Mouse (Mus musculus): ENCODE measurements around the gene Gpr63. TPM values are rescaled to one million over a fixed set of nuclear protein-coding genes. Genes with fewer than 3 reads are reported as not detected.

The Gpr63 gene
- polyA plus RNA-seq (2012), result not detected in 2 replicates

- no peak for TF ChIP-seq GATA1 (IDR thresholded peaks at IDR 0.05; ENCODE audit: low read length)
These were observed at the start of gene Gpr63 for GRCm38 (mm10) chr4:24966299-24966991. Gpr63 (plus strand) TSS chr4:24966407.

- no peak for TF ChIP-seq GATA1 (IDR thresholded peaks at IDR 0.05; ENCODE audit: low read length)
These were observed 46.1 kb upstream of the Gpr63 start for GRCm38 (mm10) chr4:24920006-24920577.

- TF ChIP-seq GATA1 (IDR thresholded peaks at IDR 0.05; ENCODE audit: low read length), result no peak
These were observed 41.5 kb upstream of the Gpr63 start for GRCm38 (mm10) chr4:24924726-24925125.

- no peak for TF ChIP-seq GATA1 (IDR thresholded peaks at IDR 0.05; ENCODE audit: low read length)
These were observed 37.9 kb upstream of the Gpr63 start for GRCm38 (mm10) chr4:24928260-24928780.

- TF ChIP-seq GATA1 (IDR thresholded peaks at IDR 0.05; ENCODE audit: low read length), result no peak
These were observed 37.3 kb upstream of the Gpr63 start for GRCm38 (mm10) chr4:24928926-24929325.

- TF ChIP-seq GATA1 (IDR thresholded peaks at IDR 0.05; ENCODE audit: low read length), result no peak
These were observed 23.3 kb upstream of the Gpr63 start for GRCm38 (mm10) chr4:24942728-24943424.

- TF ChIP-seq GATA1 (IDR thresholded peaks at IDR 0.05; ENCODE audit: low read length), result no peak
These were observed 299 bp upstream of the Gpr63 start for GRCm38 (mm10) chr4:24965918-24966298.

GRCm38 (mm10) chr4:24967251-24967650, 1.0 kb downstream of the Gpr63 start:
- TF ChIP-seq GATA1 (IDR thresholded peaks at IDR 0.05; ENCODE audit: low read length), result no peak

GRCm38 (mm10) chr4:24978589-24978988, 12.4 kb downstream of the Gpr63 start:
- TF ChIP-seq GATA1 (IDR thresholded peaks at IDR 0.05; ENCODE audit: low read length), result no peak

- TF ChIP-seq GATA1 (IDR thresholded peaks at IDR 0.05; ENCODE audit: low read length), result no peak
These were observed 19.4 kb downstream of the Gpr63 start for GRCm38 (mm10) chr4:24985612-24986011.

- TF ChIP-seq GATA1 (IDR thresholded peaks at IDR 0.05; ENCODE audit: low read length), result no peak
These were observed 25.3 kb downstream of the Gpr63 start for GRCm38 (mm10) chr4:24991475-24991874.

- no peak for TF ChIP-seq GATA1 (IDR thresholded peaks at IDR 0.05; ENCODE audit: low read length)
These were observed 45.6 kb downstream of the Gpr63 start for GRCm38 (mm10) chr4:25011780-25012179.

GRCm38 (mm10) chr4:25012726-25013125, 46.5 kb downstream of the Gpr63 start:
- TF ChIP-seq GATA1 (IDR thresholded peaks at IDR 0.05; ENCODE audit: low read length), result no peak

- TF ChIP-seq GATA1 (IDR thresholded peaks at IDR 0.05; ENCODE audit: low read length), result no peak
These were observed 48.9 kb downstream of the Gpr63 start for GRCm38 (mm10) chr4:25015017-25015655.

- TF ChIP-seq GATA1 (IDR thresholded peaks at IDR 0.05; ENCODE audit: low read length), result no peak
These were observed 62.0 kb downstream of the Gpr63 start for GRCm38 (mm10) chr4:25028252-25028651.

GRCm38 (mm10) chr4:25028752-25029151, 62.5 kb downstream of the Gpr63 start:
- no peak for TF ChIP-seq GATA1 (IDR thresholded peaks at IDR 0.05; ENCODE audit: low read length)
